Mouse (Mus musculus) intestine, embryonic 15.5 days (tissue): ENCODE results near the gene Miga1. TPM values are rescaled to one million over a fixed set of nuclear protein-coding genes. Genes with fewer than 3 reads are reported as not detected.
"Not testable (repeated sequence)": the region's sequence is repeated elsewhere in the genome, so short reads cannot be mapped to it uniquely, and the experiment has no call there.

Source experiments
- ATAC-seq: fragments of 200-750 bp; cut with Nextera tagmentation; 2 replicates; pipeline ENCODE4 v1.8.0; 2017; ENCODE audit warnings: moderate TSS enrichment, moderate library complexity
- H3K27ac ChIP-seq: fragments of 300-500 bp; sonication (generic); 2 replicates; pipeline ENCODE4 v1.5.1; 2015; ENCODE audit warnings: mild to moderate bottlenecking, inconsistent platforms
- H3K27me3 ChIP-seq: fragments of 300-500 bp; sonication (generic); replicated peaks from 2 replicates; pipeline ENCODE4 v1.6.1; 2015; ENCODE audit warnings: inconsistent platforms
- H3K36me3 ChIP-seq: fragments of 300-500 bp; sonication (generic); 2 replicates; pipeline ENCODE4 v1.6.1; 2015; ENCODE audit warnings: inconsistent platforms
- H3K4me1 ChIP-seq: fragments of 300-500 bp; sonication (generic); replicated peaks from 2 replicates; pipeline ENCODE4 v1.6.1; 2015; ENCODE audit warnings: inconsistent platforms
- H3K4me2 ChIP-seq: fragments of 300-500 bp; sonication (generic); replicated peaks from 2 replicates; pipeline ENCODE4 v1.6.1; 2015; ENCODE audit warnings: mild to moderate bottlenecking, inconsistent platforms
- H3K4me3 ChIP-seq: fragments of 300-500 bp; sonication (generic); replicated peaks from 2 replicates; pipeline ENCODE4 v1.5.1; 2015; ENCODE audit warnings: inconsistent platforms
- H3K9ac ChIP-seq: fragments of 300-500 bp; sonication (generic); 2 replicates; pipeline ENCODE4 v1.6.1; 2015; ENCODE audit warnings: inconsistent platforms
- H3K9me3 ChIP-seq: fragments of 300-500 bp; sonication (generic); 2 replicates; pipeline ENCODE4 v1.6.1; 2016; ENCODE audit warnings: inconsistent platforms
- WGBS: fragments of 180-500 bp; shearing (Covaris S2); methylation state at CpG from one replicate; pipeline ENCODE4 v1.1.7; 2015; 5-methylcytosine and 5-hydroxymethylcytosine counted together
- polyA plus RNA-seq: library from polyadenylated mRNA; unstranded; fragments of >200 nt; fragmentation: Nextera tagmentation; extraction: Ambion mirVana; gene quantifications from 2 replicates; pipeline ENCODE4 v1.2.1, GENCODE M21; 2015

Miga1 gene
- polyA plus RNA-seq, 1 experiment from 2014 or later: 17.4 TPM

GRCm38 (mm10) chr3:152260362-152260761 is 79.8 kb downstream of the Miga1 start:
- no peak overlapping the region for H3K27ac ChIP-seq
- no peak for ATAC-seq
- H3K4me1 ChIP-seq: 0 out of 2 replicates have a peak, but pooled peaks cover 4% of the 10 kb centered on the region
- no peak overlapping the region for H3K4me2 ChIP-seq
- H3K36me3 ChIP-seq: no peaks in the 10 kb centered on the region
- no peak overlapping the region for H3K9ac ChIP-seq
- H3K27me3 ChIP-seq: no peaks in the 10 kb centered on the region
- no peak overlapping the region for H3K4me3 ChIP-seq
- 94% methylated on average over 1 of the region's 1 CpGs for WGBS
- no peaks in the 10 kb centered on the region for H3K9me3 ChIP-seq

- not testable (repeated sequence) for H3K36me3 ChIP-seq, H3K27me3 ChIP-seq, H3K4me3 ChIP-seq, H3K9ac ChIP-seq, H3K4me2 ChIP-seq, H3K4me1 ChIP-seq, H3K9me3 ChIP-seq, H3K27ac ChIP-seq
- ATAC-seq: peak; percentile 32; the same call in 1 of the 2 replicates
- 33% methylated on average over 8 of the region's 9 CpGs for WGBS
Observed at GRCm38 (mm10) chr3:152259409-152259808, 80.8 kb downstream of the Miga1 start.

DNA sequence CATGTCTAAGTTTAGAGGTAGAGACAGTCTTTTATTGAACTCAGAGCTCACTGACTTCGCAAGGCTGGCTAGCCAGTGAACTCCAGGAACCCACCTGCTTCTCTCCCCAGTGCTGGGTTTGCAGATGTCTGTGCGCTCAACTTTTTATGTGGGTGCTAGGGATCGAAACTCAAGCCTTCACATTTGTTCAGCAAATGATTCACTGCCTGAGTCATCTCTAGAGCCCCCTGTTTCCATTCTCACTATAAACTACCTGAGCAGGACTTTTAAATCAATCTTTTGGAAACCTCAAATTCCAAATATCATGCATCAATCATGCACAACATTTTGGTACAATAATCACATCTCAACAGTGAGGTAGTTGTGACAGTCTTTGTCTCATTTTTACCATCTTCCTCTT is 82.7 kb downstream of the Miga1 start:
- Histone ChIP-seq H3K27me3 (no peaks in the 10 kb centered on the region), H3K36me3 (no peaks in the 10 kb centered on the region), H3K4me2 (no peak overlapping the region), H3K27ac (no peak overlapping the region), H3K9ac (no peak overlapping the region), H3K9me3 (no peaks in the 10 kb centered on the region), H3K4me1 (0 out of 2 replicates have a peak, but pooled peaks cover 4% of the 10 kb centered on the region), H3K4me3 (no peak overlapping the region)
- 82% methylated on average over 3 of the region's 3 CpGs for WGBS
- no peak for ATAC-seq

- Histone ChIP-seq H3K4me2 (no peak overlapping the region), H3K27me3 (no peaks in the 10 kb centered on the region), H3K9me3 (no peaks in the 10 kb centered on the region), H3K36me3 (0 out of 2 replicates have a peak, but pooled peaks cover 4% of the 10 kb centered on the region), H3K27ac (no peak overlapping the region), H3K9ac (no peak overlapping the region), H3K4me1 (no peaks in the 10 kb centered on the region), H3K4me3 (no peak overlapping the region)
- no peak for ATAC-seq
- WGBS: 72% methylated on average over 1 of the region's 1 CpGs
Observed at GRCm38 (mm10) chr3:152250487-152250886, 89.7 kb downstream of the Miga1 start.

GRCm38 (mm10) chr3:152247708-152248107 is 92.5 kb downstream of the Miga1 start:
- 88% methylated on average over 12 of the region's 12 CpGs for WGBS
- H3K4me2 ChIP-seq: no peak overlapping the region
- H3K27me3 ChIP-seq: no peaks in the 10 kb centered on the region
- ATAC-seq: no peak
- no peak overlapping the region for H3K27ac ChIP-seq
- 0 out of 2 replicates have a peak, but pooled peaks cover 4% of the 10 kb centered on the region for H3K36me3 ChIP-seq
- H3K4me1 ChIP-seq: no peaks in the 10 kb centered on the region
- no peaks in the 10 kb centered on the region for H3K9me3 ChIP-seq
- H3K9ac ChIP-seq: no peak overlapping the region
- no peak overlapping the region for H3K4me3 ChIP-seq

- 74% methylated on average over 5 of the region's 5 CpGs for WGBS
- ATAC-seq: no peak
- Histone ChIP-seq H3K4me2 (no peak overlapping the region), H3K27me3 (no peaks in the 10 kb centered on the region), H3K9me3 (no peaks in the 10 kb centered on the region), H3K4me1 (no peaks in the 10 kb centered on the region), H3K27ac (no peak overlapping the region), H3K4me3 (no peak overlapping the region), H3K36me3 (0 out of 2 replicates have a peak, but pooled peaks cover 4% of the 10 kb centered on the region), H3K9ac (no peak overlapping the region)
Observed at GRCm38 (mm10) chr3:152245273-152245910, 94.8 kb downstream of the Miga1 start.

GRCm38 (mm10) chr3:152243304-152243703 is 96.9 kb downstream of the Miga1 start:
- no peak overlapping the region for H3K4me2 ChIP-seq
- H3K9ac ChIP-seq: no peak overlapping the region
- ATAC-seq: no peak
- H3K4me3 ChIP-seq: no peak overlapping the region
- no peaks in the 10 kb centered on the region for H3K27me3 ChIP-seq
- WGBS: 72% methylated on average over 4 of the region's 4 CpGs
- H3K36me3 ChIP-seq: 0 out of 2 replicates have a peak, but pooled peaks cover 4% of the 10 kb centered on the region
- no peak overlapping the region for H3K27ac ChIP-seq
- no peaks in the 10 kb centered on the region for H3K4me1 ChIP-seq
- H3K9me3 ChIP-seq: no peaks in the 10 kb centered on the region

- Histone ChIP-seq H3K9ac (no peak overlapping the region), H3K27ac (no peak overlapping the region), H3K27me3 (no peaks in the 10 kb centered on the region), H3K9me3 (no peaks in the 10 kb centered on the region), H3K36me3 (peaks cover 5% of the 10 kb centered on the region), H3K4me1 (no peaks in the 10 kb centered on the region), H3K4me3 (no peak overlapping the region), H3K4me2 (no peak overlapping the region)
- no peak for ATAC-seq
- WGBS: 53% methylated on average over 3 of the region's 3 CpGs
Observed at GRCm38 (mm10) chr3:152241098-152241497, 99.1 kb downstream of the Miga1 start.

DNA sequence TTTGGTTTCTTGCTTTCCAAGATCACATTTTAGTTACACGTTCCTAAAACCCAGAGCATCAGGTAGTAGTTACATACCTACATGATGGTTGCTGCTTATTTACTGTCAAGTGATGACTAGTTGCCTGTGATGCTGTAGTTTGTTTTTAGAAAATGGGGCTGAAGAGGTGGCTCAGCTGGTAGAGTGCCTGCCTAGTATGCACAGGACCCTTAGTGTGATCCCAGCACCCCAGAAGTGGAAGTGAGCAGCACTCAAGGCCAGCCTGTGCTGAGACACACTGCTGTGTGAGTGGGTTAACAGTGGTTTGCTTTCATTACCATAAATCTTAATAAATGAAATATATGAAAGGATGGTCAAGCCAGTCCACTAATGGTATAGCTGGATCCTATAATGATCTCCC is 100.6 kb downstream of the Miga1 start:
- ATAC-seq: 0 out of 2 replicates have a peak, but pooled peaks have one; percentile 32
- 98% methylated on average over 1 of the region's 1 CpGs for WGBS
- H3K27me3 ChIP-seq: no peaks in the 10 kb centered on the region
- no peak overlapping the region for H3K4me2 ChIP-seq
- no peak overlapping the region for H3K9ac ChIP-seq
- no peak overlapping the region for H3K4me3 ChIP-seq
- H3K36me3 ChIP-seq: peaks cover 5% of the 10 kb centered on the region
- H3K4me1 ChIP-seq: no peaks in the 10 kb centered on the region
- H3K9me3 ChIP-seq: no peaks in the 10 kb centered on the region
- no peak overlapping the region for H3K27ac ChIP-seq

DNA sequence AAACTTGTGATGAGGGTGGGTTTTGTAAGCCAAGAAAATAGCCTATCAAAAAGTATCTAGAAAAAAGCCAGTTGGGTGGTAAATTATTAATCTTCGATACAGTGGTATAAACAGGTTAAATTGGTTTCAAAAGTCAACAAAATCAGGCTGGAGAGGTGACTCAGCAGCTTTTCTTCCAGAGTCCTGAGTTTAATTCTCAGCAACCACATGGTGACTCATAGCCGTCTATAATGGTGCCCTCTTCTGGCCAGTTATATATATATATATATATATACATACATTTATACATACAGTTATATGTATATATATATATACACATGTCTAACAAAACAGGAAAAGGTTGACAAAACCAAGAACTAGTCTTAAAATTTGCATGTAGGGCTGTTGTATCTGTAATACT is 101.4 kb downstream of the Miga1 start:
- H3K36me3 ChIP-seq: peaks cover 5% of the 10 kb centered on the region
- ATAC-seq: peak; percentile 57

GRCm38 (mm10) chr3:152235805-152236204 is 104.4 kb downstream of the Miga1 start:
- Histone ChIP-seq H3K4me3 (no peak overlapping the region), H3K9ac (no peak overlapping the region), H3K36me3 (peaks cover 9% of the 10 kb centered on the region), H3K9me3 (no peaks in the 10 kb centered on the region), H3K4me1 (no peaks in the 10 kb centered on the region), H3K27me3 (no peaks in the 10 kb centered on the region), H3K4me2 (no peak overlapping the region), H3K27ac (no peak overlapping the region)
- ATAC-seq: no peak
- WGBS: 93% methylated on average over 1 of the region's 1 CpGs

More for the DNA sequence above, 101.4 kb downstream of the Miga1 start:
- Histone ChIP-seq H3K4me2 (no peak overlapping the region), H3K9ac (no peak overlapping the region), H3K4me3 (no peak overlapping the region), H3K27ac (no peak overlapping the region), H3K4me1 (no peaks in the 10 kb centered on the region), H3K9me3 (no peaks in the 10 kb centered on the region), H3K27me3 (no peaks in the 10 kb centered on the region)
- 39% methylated on average over 2 of the region's 2 CpGs for WGBS

DNA sequence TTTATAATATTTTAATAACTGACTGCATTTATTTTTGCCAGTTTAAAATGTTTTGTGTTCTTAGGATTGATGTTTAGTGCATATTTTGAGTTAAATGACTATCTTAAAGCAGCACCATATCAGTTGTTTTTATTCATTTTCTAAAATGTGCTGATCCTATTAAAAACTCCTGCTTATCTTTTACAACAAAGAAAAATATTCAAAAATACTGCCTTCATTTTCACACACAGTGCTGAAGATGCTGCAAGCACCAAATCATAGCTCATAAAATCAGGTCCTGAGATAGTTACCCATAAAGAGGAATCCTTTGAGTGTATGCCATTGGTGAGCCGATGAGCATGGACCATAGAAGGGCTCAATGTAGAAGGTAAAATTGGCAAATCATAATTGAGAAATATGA is 105.0 kb downstream of the Miga1 start:
- no peak overlapping the region for H3K4me2 ChIP-seq
- no peaks in the 10 kb centered on the region for H3K4me1 ChIP-seq
- no peaks in the 10 kb centered on the region for H3K27me3 ChIP-seq
- H3K9me3 ChIP-seq: no peaks in the 10 kb centered on the region
- no peak overlapping the region for H3K9ac ChIP-seq
- ATAC-seq: no peak
- WGBS: 91% methylated on average over 1 of the region's 1 CpGs
- H3K36me3 ChIP-seq: peaks cover 12% of the 10 kb centered on the region
- H3K27ac ChIP-seq: no peak overlapping the region
- H3K4me3 ChIP-seq: no peak overlapping the region
